Mouse (Mus musculus) urinary bladder, postnatal 10 days (tissue): ENCODE results near the gene Hist1h2ad.
A peak's percentile ranks its signal among the peaks of the same experiment; 100 is the strongest.
"Not testable (repeated sequence)": the region's sequence is repeated elsewhere in the genome, so short reads cannot be mapped to it uniquely, and the experiment has no call there.

Experiments used
- DNase-seq: peaks from one replicate; pipeline ENCODE4 v3.0.0; 2022; ENCODE audit warnings: low spot score

Hist1h2ad gene

GRCm38 (mm10) chr13:23541497-23541896, 32.7 kb upstream of the Hist1h2ad start:
- DNase-seq, result no peak

GRCm38 (mm10) chr13:23542225-23542980, 31.8 kb upstream of the Hist1h2ad start:
- DNase-seq, result not testable (repeated sequence)

GRCm38 (mm10) chr13:23542999-23543607, 31.1 kb upstream of the Hist1h2ad start, which contains the start of gene Hist1h2bh:
Hist1h2bh (minus strand) TSS chr13:23543392.
- not testable (repeated sequence) for DNase-seq

GRCm38 (mm10) chr13:23543965-23544786, 30.0 kb upstream of the Hist1h2ad start, which contains the start of gene Hist1h3f:
Hist1h3f (plus strand) TSS chr13:23544052.
- DNase-seq, result no peak

- not testable (repeated sequence) for DNase-seq
Measured at GRCm38 (mm10) chr13:23544787-23545120, 29.4 kb upstream of the Hist1h2ad start.

- no peak for DNase-seq
Measured at GRCm38 (mm10) chr13:23546694-23547093, 27.5 kb upstream of the Hist1h2ad start.

- no peak for DNase-seq
Measured at GRCm38 (mm10) chr13:23550761-23551145, 23.4 kb upstream of the Hist1h2ad start.

GRCm38 (mm10) chr13:23551146-23551834, 22.9 kb upstream of the Hist1h2ad start, which contains the start of gene Hist1h4f:
Hist1h4f (minus strand) TSS chr13:23551648.
- not testable (repeated sequence) for DNase-seq

- DNase-seq, result no peak
Measured at GRCm38 (mm10) chr13:23551931-23552914, 22.0 kb upstream of the Hist1h2ad start.

GRCm38 (mm10) chr13:23552962-23553361, 21.2 kb upstream of the Hist1h2ad start, which contains the start of gene Hist1h1d:
Hist1h1d (plus strand) TSS chr13:23553262.
- DNase-seq, result no peak

GRCm38 (mm10) chr13:23554393-23554792, 19.8 kb upstream of the Hist1h2ad start:
- no peak for DNase-seq

GRCm38 (mm10) chr13:23554925-23555838, 19.0 kb upstream of the Hist1h2ad start:
- no peak for DNase-seq

GRCm38 (mm10) chr13:23555839-23556416, 18.3 kb upstream of the Hist1h2ad start:
- DNase-seq, result no peak

GRCm38 (mm10) chr13:23556906-23557305, 17.3 kb upstream of the Hist1h2ad start:
- DNase-seq, result no peak

GRCm38 (mm10) chr13:23560699-23561098, 13.5 kb upstream of the Hist1h2ad start:
- DNase-seq, result not testable (repeated sequence)

- not testable (repeated sequence) for DNase-seq
Measured at GRCm38 (mm10) chr13:23561531-23561882, 12.7 kb upstream of the Hist1h2ad start.

- DNase-seq, result peak; percentile 64
Measured at GRCm38 (mm10) chr13:23561883-23562659, 12.1 kb upstream of the Hist1h2ad start, which contains the start of gene Hist1h3e. Hist1h3e (minus strand) TSS chr13:23562369.
